Mouse (Mus musculus): ENCODE measurements around the gene Gadd45a.

The Gadd45a gene

DNA sequence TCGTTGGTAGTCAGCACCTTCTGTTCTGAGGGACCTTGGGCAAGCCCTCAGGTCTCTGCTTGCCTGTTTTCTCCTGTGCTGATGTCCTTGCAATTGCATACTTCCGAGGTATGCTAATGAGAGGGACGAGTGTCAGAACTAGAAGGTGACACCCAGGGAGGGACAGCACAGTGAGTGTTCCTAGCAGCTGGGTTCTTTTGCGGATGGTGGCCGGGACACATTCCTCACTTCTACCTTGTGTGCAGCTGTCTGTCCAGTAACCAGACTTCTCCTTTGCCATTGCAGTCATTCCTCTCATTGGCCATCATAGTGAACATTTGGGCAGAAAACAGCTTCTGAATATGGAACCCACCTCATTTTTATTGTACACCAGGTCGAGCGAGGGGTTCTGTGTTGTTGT lies 51.8 kb downstream of the Gadd45a start:
- no peak for DNase-seq (ENCODE audit: low read depth, low spot score)

Measured in 3T3-L1 (cell line).